10 mouse cellular contexts compared by ENCODE assay signal in the genomic region with DNA sequence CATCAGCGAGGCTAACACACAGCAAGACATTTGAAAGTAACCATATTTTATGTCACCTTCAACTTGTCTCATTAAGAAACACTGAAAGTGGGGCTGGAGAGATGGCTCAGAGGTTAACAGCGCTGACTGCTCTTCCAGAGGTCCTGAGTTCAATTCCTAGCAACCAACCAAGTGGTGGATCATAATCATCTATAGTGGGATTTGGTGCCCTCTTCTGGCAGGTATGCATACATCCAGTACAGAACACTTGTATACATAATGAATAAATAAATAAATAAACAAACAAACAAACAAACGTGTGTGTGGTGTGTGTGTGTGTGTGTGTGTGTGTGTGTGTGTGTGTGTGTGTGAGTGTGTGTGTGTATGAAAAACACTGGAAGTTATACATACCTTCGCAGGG. TPM values are rescaled to one million over a fixed set of nuclear protein-coding genes. Genes with fewer than 3 reads are reported as not detected.
DNase-seq lines count a peak whose midpoint lies in the region; ATAC-seq and TF ChIP-seq lines count a peak whose summit lies in the region.
"Had no signal": no experiment of that assay in that cellular context is flagged by ENCODE, and none has a peak within 500 bp of the region (broad histone marks: within the 10 kb centered on the region; RNA-seq: fewer than 3 reads in every experiment).

No protein-coding gene starts in this region.

- WGBS in cerebellum, adult 2 months: 86% methylated on average over 4 of the region's 4 CpGs
- WGBS in liver, embryonic 14.5 days (ENCODE audit: insufficient replicate concordance): 68% methylated on average over 4 of the region's 4 CpGs
- 81% methylated on average over 4 of the region's 4 CpGs for WGBS in liver, embryonic 11.5 days
- WGBS in neural tube, embryonic 15.5 days: 95% methylated on average over 4 of the region's 4 CpGs

- no peaks in the 10 kb centered on the region for H3K36me3 ChIP-seq in liver, embryonic 14.5 days (replicated peaks; ENCODE audit: control insufficient read depth, insufficient read depth, low read depth)
- H3K36me3 ChIP-seq in liver, embryonic 11.5 days (ENCODE audit: control insufficient read depth, insufficient read depth, low read length): peaks cover 21% of the 10 kb centered on the region; the same call in 1 of the 2 replicates
- peaks cover 30% of the 10 kb centered on the region for H3K36me3 ChIP-seq in neural tube, embryonic 15.5 days

- no peak for ATAC-seq in liver, embryonic 14.5 days (ENCODE audit: insufficient read depth)
- no peak; the same call in 1 of the 2 replicates for ATAC-seq in liver, embryonic 11.5 days (replicated peaks; ENCODE audit: low FRiP score)
- ATAC-seq in megakaryocyte progenitor cell, adult 5-6 weeks (replicated peaks; ENCODE audit: poor library complexity): peak; percentile 77
- ATAC-seq in neural tube, embryonic 15.5 days (ENCODE audit: low FRiP score): no peak

- DNase-seq in cerebellum, adult 2 months: no peak
- DNase-seq in cerebellum, adult 11-12 months: no peak
- no peak for DNase-seq in liver, embryonic 14.5 days (ENCODE audit: low read depth in 3 of 3, low spot score in 3 of 3)
- no peak for DNase-seq in liver, embryonic 11.5 days (ENCODE audit: low spot score)
- DNase-seq in NIH3T3 (ENCODE audit: low read depth): peak; percentile 58
- DNase-seq in cerebellum, adult 11 months: no peak

- no peak overlapping the region for H3K9ac ChIP-seq in liver, embryonic 14.5 days (replicated peaks)
- no peak overlapping the region for H3K9ac ChIP-seq in liver, embryonic 11.5 days (ENCODE audit: low read depth, low read length)
- no peak overlapping the region for H3K9ac ChIP-seq in neural tube, embryonic 15.5 days (replicated peaks)
- H3K9ac ChIP-seq: limb, embryonic 12.5 days; midbrain, embryonic 12.5 days had no signal

- H3K27me3 ChIP-seq in cerebellum, adult 2 months (ENCODE audit: control insufficient read depth, insufficient read depth, low read length): no peaks in the 10 kb centered on the region
- no peaks in the 10 kb centered on the region for H3K27me3 ChIP-seq in liver, embryonic 14.5 days (ENCODE audit: control insufficient read depth, insufficient read depth, low read length)
- H3K27me3 ChIP-seq in liver, embryonic 11.5 days (replicated peaks; ENCODE audit: control insufficient read depth, insufficient read depth, low read length): no peaks in the 10 kb centered on the region
- H3K27me3 ChIP-seq in neural tube, embryonic 15.5 days (replicated peaks): no peaks in the 10 kb centered on the region
- H3K27me3 ChIP-seq: limb, embryonic 12.5 days; midbrain, embryonic 12.5 days had no signal

- H3K4me2 ChIP-seq in liver, embryonic 14.5 days (ENCODE audit: low read depth): no peak overlapping the region
- H3K4me2 ChIP-seq in liver, embryonic 11.5 days: no peak overlapping the region
- no peak overlapping the region for H3K4me2 ChIP-seq in neural tube, embryonic 15.5 days
- H3K4me2 ChIP-seq: limb, embryonic 12.5 days; midbrain, embryonic 12.5 days had no signal

- H3K4me3 ChIP-seq in cerebellum, adult 2 months (replicated peaks; ENCODE audit: insufficient read depth, low read depth, low read length): no peak overlapping the region
- no peak overlapping the region for H3K4me3 ChIP-seq in liver, embryonic 14.5 days (ENCODE audit: insufficient read depth in 1 of 2, low read depth in 2 of 2, low read length in 2 of 2)
- H3K4me3 ChIP-seq in liver, embryonic 11.5 days (ENCODE audit: low read depth, low read length): no peak overlapping the region
- H3K4me3 ChIP-seq in neural tube, embryonic 15.5 days (replicated peaks): no peak overlapping the region
- H3K4me3 ChIP-seq: limb, embryonic 12.5 days; midbrain, embryonic 12.5 days had no signal

- no peak for TF ChIP-seq POLR2A in cerebellum, adult 2 months (IDR thresholded peaks at IDR 0.05; ENCODE audit: borderline replicate concordance, insufficient read depth, low read length)

- peak; percentile 7; the same call in 1 of the 2 replicates for TF ChIP-seq CTCF in cerebellum, adult 2 months (IDR thresholded peaks at IDR 0.05; ENCODE audit: borderline replicate concordance, insufficient read depth, low read depth, low read length)
- TF ChIP-seq CTCF in liver, embryonic 14.5 days (IDR thresholded peaks at IDR 0.05; ENCODE audit: low read depth): peak; percentile 43

- no peak overlapping the region for H3K27ac ChIP-seq in cerebellum, adult 2 months (ENCODE audit: insufficient read depth, low read length)
- no peak overlapping the region for H3K27ac ChIP-seq in liver, embryonic 14.5 days
- H3K27ac ChIP-seq in liver, embryonic 11.5 days (ENCODE audit: low read depth, low read length): no peak overlapping the region
- no peak overlapping the region for H3K27ac ChIP-seq in neural tube, embryonic 15.5 days (replicated peaks)
- H3K27ac ChIP-seq: limb, embryonic 12.5 days; midbrain, embryonic 12.5 days had no signal

- no peaks in the 10 kb centered on the region for H3K4me1 ChIP-seq in cerebellum, adult 2 months (ENCODE audit: control insufficient read depth, insufficient read depth, low read length)
- H3K4me1 ChIP-seq in liver, embryonic 14.5 days (replicated peaks; ENCODE audit: control insufficient read depth in 2 of 2, insufficient read depth in 2 of 2, low read length in 1 of 2): no peaks in the 10 kb centered on the region
- no peaks in the 10 kb centered on the region for H3K4me1 ChIP-seq in liver, embryonic 11.5 days (replicated peaks; ENCODE audit: control insufficient read depth, insufficient read depth, low read length)
- no peaks in the 10 kb centered on the region for H3K4me1 ChIP-seq in neural tube, embryonic 15.5 days
- H3K4me1 ChIP-seq: limb, embryonic 12.5 days; midbrain, embryonic 12.5 days had no signal

- TF ChIP-seq EP300 in liver, embryonic 14.5 days (IDR thresholded peaks at IDR 0.05; ENCODE audit: low read depth): no peak

- no peaks in the 10 kb centered on the region for H3K9me3 ChIP-seq in liver, embryonic 14.5 days (ENCODE audit: control insufficient read depth, low read length)
- no peaks in the 10 kb centered on the region for H3K9me3 ChIP-seq in liver, embryonic 11.5 days (ENCODE audit: control insufficient read depth, low read length)
- no peaks in the 10 kb centered on the region for H3K9me3 ChIP-seq in neural tube, embryonic 15.5 days (replicated peaks)
- H3K9me3 ChIP-seq: limb, embryonic 12.5 days had no signal

RNA-seq across cellular contexts. Expression of gene Paip1, which starts 39.6 kb away (rescaled TPM):
- 65.7 and 68.7 TPM in 2 replicates for polyA plus RNA-seq in cerebellum, adult 2 months (2012; rRNA removed)
- 6.1 and 9.5 TPM in 2 replicates for polyA plus RNA-seq in liver, embryonic 14.5 days (2012; rRNA removed)
- polyA plus RNA-seq in liver, embryonic 14.5 days (2014; fragmentation: Nextera tagmentation; extraction: Ambion mirVana): 19.1 and 20.1 TPM in 2 replicates
- polyA plus RNA-seq in liver, embryonic 11.5 days (2014; fragmentation: Nextera tagmentation; extraction: Ambion mirVana): 43.9 and 44.1 TPM in 2 replicates
- 72.0 and 80.2 TPM in 2 replicates for total RNA-seq in megakaryocyte progenitor cell, adult 5-6 weeks (2015)
- 77.7 and 88.1 TPM in 2 replicates for total RNA-seq in megakaryocyte progenitor cell, adult 5-6 weeks (2017)
- 135 and 154 TPM in 2 replicates for polyA plus RNA-seq in neural tube, embryonic 15.5 days (2015; fragmentation: Nextera tagmentation; extraction: Ambion mirVana)
